8 mouse cellular contexts compared by ENCODE assay signal in the genomic region with DNA sequence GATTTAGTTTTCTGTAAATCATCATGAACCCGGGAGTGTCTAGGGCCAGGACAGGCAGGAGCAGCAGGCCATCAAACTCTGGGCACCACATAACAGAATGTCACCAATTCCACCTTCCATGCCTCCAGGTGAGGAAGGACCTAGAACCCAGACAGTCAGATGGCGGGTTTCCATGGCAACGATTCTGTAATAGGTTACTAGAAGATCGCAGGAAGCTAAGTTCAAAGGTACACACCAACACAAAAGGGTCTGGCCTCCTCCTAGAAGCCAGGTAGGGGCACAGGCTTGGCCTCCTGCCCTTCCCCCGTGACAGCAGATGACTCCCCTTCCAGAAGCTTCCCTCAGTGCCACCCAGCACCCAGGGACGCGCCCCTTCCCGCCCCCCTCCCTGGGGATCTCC. TPM values are rescaled to one million over a fixed set of nuclear protein-coding genes. Genes with fewer than 3 reads are reported as not detected.
DNase-seq lines count a peak whose midpoint lies in the region; ATAC-seq lines count a peak whose summit lies in the region.

No protein-coding gene starts in this region.

- intact Hi-C loops in left cerebral cortex, postnatal 14 days (cut with DNase I): loop anchor here (5.0 kb wide), 1 partner anchor 74 kb away; no protein-coding TSS in a partner anchor

- peaks cover 16% of the 10 kb centered on the region for H3K4me1 ChIP-seq in intestine, embryonic 14.5 days (replicated peaks; ENCODE audit: control insufficient read depth, insufficient read depth, low read length)

- H3K4me2 ChIP-seq in intestine, embryonic 14.5 days (ENCODE audit: low read length): peak overlapping the region; percentile 85

- 12% methylated on average over 8 of the region's 8 CpGs for WGBS in intestine, embryonic 14.5 days
- 5% methylated on average over 8 of the region's 8 CpGs for WGBS in macrophage (ENCODE audit: missing documents)

- no peak overlapping the region for H3K27ac ChIP-seq in intestine, embryonic 14.5 days (ENCODE audit: low read depth)
- no peak overlapping the region for H3K27ac ChIP-seq in macrophage

- H3K9me3 ChIP-seq in intestine, embryonic 14.5 days (ENCODE audit: control insufficient read depth, low read length): no peaks in the 10 kb centered on the region

- H3K79me2 ChIP-seq in macrophage (ENCODE audit: inconsistent target): peaks cover 24% of the 10 kb centered on the region; the same call in 1 of the 2 replicates

- H3K36me3 ChIP-seq in intestine, embryonic 14.5 days (ENCODE audit: control insufficient read depth, insufficient read depth, low read length): peaks cover 15% of the 10 kb centered on the region
- H3K36me3 ChIP-seq in macrophage (ENCODE audit: inconsistent target): peaks cover 14% of the 10 kb centered on the region

- peak overlapping the region; percentile 57 for H3K9ac ChIP-seq in intestine, embryonic 14.5 days (ENCODE audit: low read length)

- peak overlapping the region; percentile 67 for H3K4me3 ChIP-seq in intestine, embryonic 14.5 days (ENCODE audit: low read depth, low read length)
- H3K4me3 ChIP-seq in macrophage (ENCODE audit: inconsistent target): peak overlapping the region; percentile 47

- DNase-seq in NIH3T3 (ENCODE audit: low read depth): peak; percentile 53
- DNase-seq in cerebellum, adult 8-10 months: peak; percentile 43
- DNase-seq in frontal cortex, postnatal 10 days (ENCODE audit: low spot score in 2 of 2): peak; percentile 36 to 44
- peak; percentile 72 for DNase-seq in intestine, embryonic 14.5 days (ENCODE audit: low spot score)
- peak; percentile 46 to 49 for DNase-seq in left cerebral cortex, postnatal 14 days (ENCODE audit: low spot score in 2 of 2)
- DNase-seq in right cerebral cortex, postnatal 4 days: peak; percentile 54

- no peaks in the 10 kb centered on the region for H3K27me3 ChIP-seq in intestine, embryonic 14.5 days (replicated peaks; ENCODE audit: control insufficient read depth, insufficient read depth, low read length)

- no peak for ATAC-seq in intestine, embryonic 14.5 days (replicated peaks; ENCODE audit: low FRiP score, low TSS enrichment, low read depth)
- ATAC-seq in inflammation-experienced regulatory T-cells, adult 6 months: no peak

RNA-seq across cellular contexts. Expression of gene Arrdc4, which starts 0.7 kb away (rescaled TPM):
- 23.3 and 27.5 TPM in 2 replicates for polyA plus RNA-seq in intestine, embryonic 14.5 days (2014; fragmentation: Nextera tagmentation; extraction: Ambion mirVana)
- 10 to 100 TPM; 12.1 to 14.2 TPM for total RNA-seq in left cerebral cortex, postnatal 14 days (2021)
- 10 to 100 TPM in 20 of 26 experiments, 1 to 10 TPM in 6; 7.0 to 36.5 (median 13.3) TPM for total RNA-seq in macrophage (2018; cell fraction: chromatin; rRNA removed)
- total RNA-seq in macrophage (2018; cell fraction: cytosol; rRNA removed): 10 to 100 TPM; 12.0 to 31.5 (median 15.1) TPM
- 10 to 100 TPM in 25 of 26 experiments, 1 to 10 TPM in 1; 6.8 to 41.4 (median 18.3) TPM for total RNA-seq in macrophage (2018; cell fraction: nucleus; rRNA removed)
- polyA plus RNA-seq in macrophage (2018): 4.3 to 16.4 TPM (median 6.7 TPM) in 3 replicates
- polyA plus RNA-seq in inflammation-experienced regulatory T-cells, adult 6 months (2017; shearing (Covaris generic)): 1 to 10 TPM; 1.8 to 5.7 (median 4.8) TPM
